Mouse (Mus musculus) retina, embryonic 14.5 days (tissue): Measurements from ENCODE around the gene Pomt2.
A peak's percentile ranks its signal among the peaks of the same experiment; 100 is the strongest.
"Not testable (repeated sequence)": the region's sequence is repeated elsewhere in the genome, so short reads cannot be mapped to it uniquely, and the experiment has no call there.

Source experiments
- DNase-seq: peaks from one replicate; pipeline ENCODE4 v3.0.0-alpha.2; 2015; ENCODE audit warnings: low spot score

Pomt2 gene

GRCm38 (mm10) chr12:87147395-87148089 lies at the start of gene Pomt2:
Gene Pomt2, minus strand, starts transcription at chr12:87147968.
- DNase-seq = peak; percentile 93

- no peak for DNase-seq
Observed at GRCm38 (mm10) chr12:87196310-87196709, 48.5 kb upstream of the Pomt2 start.

- no peak for DNase-seq
Observed at GRCm38 (mm10) chr12:87195069-87195468, 47.3 kb upstream of the Pomt2 start.

- no peak for DNase-seq
Observed at GRCm38 (mm10) chr12:87193008-87193407, 45.2 kb upstream of the Pomt2 start.

- DNase-seq = no peak
Observed at GRCm38 (mm10) chr12:87177631-87178030, 29.9 kb upstream of the Pomt2 start.

GRCm38 (mm10) chr12:87175194-87175946 lies 27.6 kb upstream of the Pomt2 start:
- DNase-seq = no peak

GRCm38 (mm10) chr12:87160815-87161214 lies 13.0 kb upstream of the Pomt2 start:
- DNase-seq = no peak

GRCm38 (mm10) chr12:87160310-87160709 lies 12.5 kb upstream of the Pomt2 start:
- DNase-seq = no peak

- no peak for DNase-seq
Observed at GRCm38 (mm10) chr12:87158099-87158498, 10.3 kb upstream of the Pomt2 start.

- no peak for DNase-seq
Observed at GRCm38 (mm10) chr12:87157361-87157760, 9.6 kb upstream of the Pomt2 start.

GRCm38 (mm10) chr12:87154448-87154847 lies 6.7 kb upstream of the Pomt2 start:
- DNase-seq = not testable (repeated sequence)

- no peak for DNase-seq
Observed at GRCm38 (mm10) chr12:87149471-87149870, 1.7 kb upstream of the Pomt2 start.

- no peak for DNase-seq
Observed at GRCm38 (mm10) chr12:87148136-87148535, 368 bp upstream of the Pomt2 start.

- peak; percentile 90 for DNase-seq
Observed at GRCm38 (mm10) chr12:87146966-87147365, 802 bp downstream of the Pomt2 start, which contains the start of gene Gstz1. Gene Gstz1, plus strand, starts transcription at chr12:87147165.

- DNase-seq = no peak
Observed at GRCm38 (mm10) chr12:87142156-87142555, 5.6 kb downstream of the Pomt2 start.

GRCm38 (mm10) chr12:87138768-87139167 lies 9.0 kb downstream of the Pomt2 start:
- no peak for DNase-seq

- peak; percentile 67 for DNase-seq
Observed at GRCm38 (mm10) chr12:87138342-87138701, 9.4 kb downstream of the Pomt2 start.

- DNase-seq = peak; percentile 86
Observed at GRCm38 (mm10) chr12:87137439-87138341, 10.1 kb downstream of the Pomt2 start.

GRCm38 (mm10) chr12:87132784-87133183 lies 15.0 kb downstream of the Pomt2 start:
- DNase-seq = no peak

GRCm38 (mm10) chr12:87132210-87132609 lies 15.6 kb downstream of the Pomt2 start:
- no peak for DNase-seq

- DNase-seq = peak; percentile 78
Observed at GRCm38 (mm10) chr12:87131619-87132018, 16.1 kb downstream of the Pomt2 start.

GRCm38 (mm10) chr12:87131181-87131580 lies 16.6 kb downstream of the Pomt2 start:
- no peak for DNase-seq
